Mouse (Mus musculus): Measurements from ENCODE around the gene Trpm7. TPM values are rescaled to one million over a fixed set of nuclear protein-coding genes. Genes with fewer than 3 reads are reported as not detected.
A peak's percentile ranks its signal among the peaks of the same experiment; 100 is the strongest.

Gene Trpm7
- polyA plus RNA-seq, 1 experiment from 2014 or later, result 62.8 TPM

DNA sequence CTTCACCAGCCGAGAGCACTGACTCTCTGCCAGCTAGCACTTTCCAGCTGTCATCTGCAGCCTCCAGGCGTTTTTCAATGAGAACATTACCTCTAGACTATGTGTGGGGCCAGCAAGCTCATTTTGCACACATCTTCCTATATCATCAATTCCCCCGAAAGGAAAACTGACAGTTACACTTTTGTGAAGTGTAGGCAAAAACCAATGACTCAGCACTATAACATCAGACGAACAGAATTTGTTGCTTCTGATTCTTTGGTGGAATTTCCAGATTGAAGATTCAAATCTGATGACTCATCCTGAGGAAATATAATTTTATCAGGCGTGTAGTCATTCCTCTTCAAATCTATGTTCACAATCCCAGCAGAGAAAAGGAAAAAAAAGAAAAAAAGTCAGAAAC lies 83.4 kb downstream of the Trpm7 start:
- H3K36me3 ChIP-seq (ENCODE audit: control insufficient read depth, insufficient read depth, low read length), result peaks cover 62% of the 10 kb centered on the region
- H3K27me3 ChIP-seq (ENCODE audit: control insufficient read depth, insufficient read depth, low read length), result no peaks in the 10 kb centered on the region
- H3K4me1 ChIP-seq (ENCODE audit: control insufficient read depth, insufficient read depth, low read length), result peaks cover 4% of the 10 kb centered on the region; the same call in 1 of the 2 replicates
- no peak for ATAC-seq (ENCODE audit: low FRiP score, low TSS enrichment)
- H3K9me3 ChIP-seq (ENCODE audit: control insufficient read depth, low read length), result no peaks in the 10 kb centered on the region
- H3K4me3 ChIP-seq (ENCODE audit: low read length), result no peak overlapping the region
- no peak overlapping the region for H3K4me2 ChIP-seq (replicated peaks; ENCODE audit: low read depth, low read length)
- 80% methylated on average over 5 of the region's 5 CpGs for WGBS
- H3K9ac ChIP-seq (ENCODE audit: low read depth, low read length), result no peak overlapping the region
- no peak overlapping the region for H3K27ac ChIP-seq (ENCODE audit: low read depth, low read length)

- Histone ChIP-seq H3K27me3 (ENCODE audit: control insufficient read depth, insufficient read depth, low read length) (no peaks in the 10 kb centered on the region), H3K9ac (ENCODE audit: low read depth, low read length) (no peak overlapping the region), H3K9me3 (ENCODE audit: control insufficient read depth, low read length) (no peaks in the 10 kb centered on the region), H3K4me1 (ENCODE audit: control insufficient read depth, insufficient read depth, low read length) (peaks cover 4% of the 10 kb centered on the region; the same call in 1 of the 2 replicates), H3K36me3 (ENCODE audit: control insufficient read depth, insufficient read depth, low read length) (peaks cover 19% of the 10 kb centered on the region), H3K4me2 (replicated peaks; ENCODE audit: low read depth, low read length) (no peak overlapping the region), H3K27ac (ENCODE audit: low read depth, low read length) (peak overlapping the region; percentile 59; the same call in 1 of the 2 replicates), H3K4me3 (ENCODE audit: low read length) (no peak overlapping the region)
- WGBS, result 26% methylated on average over 9 of the region's 9 CpGs
- peak; percentile 74 for ATAC-seq (ENCODE audit: low FRiP score, low TSS enrichment)
These were observed 88.2 kb downstream of the Trpm7 start for GRCm38 (mm10) chr2:126787721-126788342.

DNA sequence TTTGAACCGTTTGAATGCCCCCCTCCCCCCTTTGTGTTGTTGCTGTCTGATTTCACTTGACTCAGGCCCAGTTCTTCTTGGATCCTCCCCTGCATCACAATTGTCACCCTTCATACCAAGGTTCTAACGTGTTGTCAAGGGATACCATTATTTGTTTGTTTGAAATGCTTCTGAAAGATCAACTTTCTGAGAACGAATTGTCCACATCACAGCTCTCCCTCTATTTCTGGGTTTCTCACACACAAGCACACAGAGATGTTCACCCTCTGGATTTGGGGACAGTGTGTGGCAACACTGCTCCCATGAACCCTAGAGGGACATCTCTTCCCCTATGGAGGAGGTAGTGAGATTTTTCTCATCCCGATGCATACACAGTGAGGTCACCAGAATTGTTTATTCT lies 92.7 kb downstream of the Trpm7 start, which contains the start of gene Usp50:
Gene Usp50, minus strand, starts transcription at position 101 of the 400 bp plus-strand sequence.
- Histone ChIP-seq H3K36me3 (ENCODE audit: control insufficient read depth, insufficient read depth, low read length) (no peaks in the 10 kb centered on the region), H3K27ac (ENCODE audit: low read depth, low read length) (no peak within 1 kb of the TSS), H3K27me3 (ENCODE audit: control insufficient read depth, insufficient read depth, low read length) (no peaks in the 10 kb centered on the region), H3K4me3 (ENCODE audit: low read length) (no peak within 1 kb of the TSS), H3K4me2 (replicated peaks; ENCODE audit: low read depth, low read length) (no peak within 1 kb of the TSS), H3K9me3 (ENCODE audit: control insufficient read depth, low read length) (no peaks in the 10 kb centered on the region), H3K9ac (ENCODE audit: low read depth, low read length) (no peak within 1 kb of the TSS), H3K4me1 (ENCODE audit: control insufficient read depth, insufficient read depth, low read length) (peaks cover 4% of the 10 kb centered on the region; the same call in 1 of the 2 replicates)
- 72% methylated on average over 4 of the region's 4 CpGs for WGBS
- no peak for ATAC-seq (ENCODE audit: low FRiP score, low TSS enrichment)

- 78% methylated on average over 3 of the region's 3 CpGs for WGBS
- Histone ChIP-seq H3K4me1 (ENCODE audit: control insufficient read depth, insufficient read depth, low read length) (no peaks in the 10 kb centered on the region; the same call in 1 of the 2 replicates), H3K27ac (ENCODE audit: low read depth, low read length) (no peak overlapping the region), H3K36me3 (ENCODE audit: control insufficient read depth, insufficient read depth, low read length) (no peaks in the 10 kb centered on the region), H3K4me3 (ENCODE audit: low read length) (no peak overlapping the region), H3K9me3 (ENCODE audit: control insufficient read depth, low read length) (no peaks in the 10 kb centered on the region), H3K4me2 (replicated peaks; ENCODE audit: low read depth, low read length) (no peak overlapping the region), H3K27me3 (ENCODE audit: control insufficient read depth, insufficient read depth, low read length) (no peaks in the 10 kb centered on the region), H3K9ac (ENCODE audit: low read depth, low read length) (no peak overlapping the region)
- ATAC-seq (ENCODE audit: low FRiP score, low TSS enrichment), result no peak
These were observed 93.6 kb downstream of the Trpm7 start for GRCm38 (mm10) chr2:126782433-126782832.

DNA sequence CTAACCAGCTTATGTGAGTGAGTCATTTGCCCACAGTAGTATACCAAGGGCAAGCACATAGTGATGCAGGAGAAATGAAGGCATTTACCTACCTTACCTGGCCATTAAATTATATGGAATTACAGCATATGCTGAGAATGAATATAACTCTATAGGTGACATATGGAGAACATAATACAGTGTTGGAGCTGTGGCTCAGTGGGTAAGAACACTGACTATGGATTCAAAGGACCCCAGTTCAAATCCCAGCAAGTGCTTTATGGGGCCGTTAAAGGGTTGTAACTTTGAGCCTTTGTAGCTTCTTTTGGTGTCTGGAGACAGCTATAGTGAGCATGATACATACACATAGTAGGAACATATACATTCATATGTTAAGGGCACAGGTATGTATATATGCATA lies 94.6 kb downstream of the Trpm7 start:
- Histone ChIP-seq H3K27ac (ENCODE audit: low read depth, low read length) (no peak overlapping the region), H3K27me3 (ENCODE audit: control insufficient read depth, insufficient read depth, low read length) (no peaks in the 10 kb centered on the region), H3K4me1 (ENCODE audit: control insufficient read depth, insufficient read depth, low read length) (no peaks in the 10 kb centered on the region), H3K36me3 (ENCODE audit: control insufficient read depth, insufficient read depth, low read length) (no peaks in the 10 kb centered on the region), H3K4me2 (replicated peaks; ENCODE audit: low read depth, low read length) (no peak overlapping the region), H3K9ac (ENCODE audit: low read depth, low read length) (no peak overlapping the region), H3K4me3 (ENCODE audit: low read length) (no peak overlapping the region), H3K9me3 (ENCODE audit: control insufficient read depth, low read length) (no peaks in the 10 kb centered on the region)
- 88% methylated on average over 1 of the region's 1 CpGs for WGBS
- ATAC-seq (ENCODE audit: low FRiP score, low TSS enrichment), result no peak

GRCm38 (mm10) chr2:126780286-126780685 lies 95.7 kb downstream of the Trpm7 start:
- no peaks in the 10 kb centered on the region for H3K27me3 ChIP-seq (ENCODE audit: control insufficient read depth, insufficient read depth, low read length)
- H3K4me3 ChIP-seq (ENCODE audit: low read length), result no peak overlapping the region
- H3K9me3 ChIP-seq (ENCODE audit: control insufficient read depth, low read length), result no peaks in the 10 kb centered on the region
- H3K4me2 ChIP-seq (replicated peaks; ENCODE audit: low read depth, low read length), result no peak overlapping the region
- no peak overlapping the region for H3K9ac ChIP-seq (ENCODE audit: low read depth, low read length)
- H3K27ac ChIP-seq (ENCODE audit: low read depth, low read length), result no peak overlapping the region
- H3K36me3 ChIP-seq (ENCODE audit: control insufficient read depth, insufficient read depth, low read length), result no peaks in the 10 kb centered on the region
- ATAC-seq (ENCODE audit: low FRiP score, low TSS enrichment), result no peak
- WGBS, result 91% methylated on average over 10 of the region's 10 CpGs
- no peaks in the 10 kb centered on the region for H3K4me1 ChIP-seq (ENCODE audit: control insufficient read depth, insufficient read depth, low read length)

DNA sequence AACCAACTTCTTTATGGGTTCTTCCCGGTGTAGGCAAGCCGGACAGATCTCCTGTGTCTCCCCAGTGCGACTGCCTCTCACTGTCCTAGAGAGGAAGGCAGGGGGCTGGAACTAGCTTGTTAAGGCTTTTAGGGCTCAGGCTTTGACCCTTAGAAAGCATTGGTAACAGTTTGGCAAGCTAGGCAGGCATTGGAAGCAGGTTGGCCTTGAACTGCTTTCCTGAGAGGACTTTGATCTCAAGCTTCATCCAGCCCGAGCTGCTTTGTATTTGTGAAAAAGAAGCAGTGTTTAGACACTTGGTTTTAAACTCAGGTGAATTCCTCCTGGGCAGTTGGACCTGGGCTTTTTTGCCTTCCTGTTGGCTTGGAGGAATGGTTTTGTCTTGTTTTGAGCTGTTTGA lies 97.2 kb downstream of the Trpm7 start:
- Histone ChIP-seq H3K27ac (ENCODE audit: low read depth, low read length) (no peak overlapping the region), H3K9ac (ENCODE audit: low read depth, low read length) (no peak overlapping the region), H3K36me3 (ENCODE audit: control insufficient read depth, insufficient read depth, low read length) (no peaks in the 10 kb centered on the region), H3K4me1 (ENCODE audit: control insufficient read depth, insufficient read depth, low read length) (no peaks in the 10 kb centered on the region), H3K27me3 (ENCODE audit: control insufficient read depth, insufficient read depth, low read length) (no peaks in the 10 kb centered on the region), H3K9me3 (ENCODE audit: control insufficient read depth, low read length) (no peaks in the 10 kb centered on the region), H3K4me2 (replicated peaks; ENCODE audit: low read depth, low read length) (no peak overlapping the region), H3K4me3 (ENCODE audit: low read length) (no peak overlapping the region)
- WGBS, result 90% methylated on average over 4 of the region's 4 CpGs
- no peak for ATAC-seq (ENCODE audit: low FRiP score, low TSS enrichment)

GRCm38 (mm10) chr2:126776416-126776815 lies 99.6 kb downstream of the Trpm7 start:
- no peak for ATAC-seq (ENCODE audit: low FRiP score, low TSS enrichment)
- H3K4me3 ChIP-seq (ENCODE audit: low read length), result no peak overlapping the region
- no peaks in the 10 kb centered on the region for H3K27me3 ChIP-seq (ENCODE audit: control insufficient read depth, insufficient read depth, low read length)
- no peak overlapping the region for H3K27ac ChIP-seq (ENCODE audit: low read depth, low read length)
- no peak overlapping the region for H3K4me2 ChIP-seq (replicated peaks; ENCODE audit: low read depth, low read length)
- H3K9me3 ChIP-seq (ENCODE audit: control insufficient read depth, low read length), result no peaks in the 10 kb centered on the region
- H3K36me3 ChIP-seq (ENCODE audit: control insufficient read depth, insufficient read depth, low read length), result no peaks in the 10 kb centered on the region
- H3K9ac ChIP-seq (ENCODE audit: low read depth, low read length), result no peak overlapping the region
- H3K4me1 ChIP-seq (ENCODE audit: control insufficient read depth, insufficient read depth, low read length), result no peaks in the 10 kb centered on the region
- WGBS, result 47% methylated on average over 1 of the region's 1 CpGs

GRCm38 (mm10) chr2:126775951-126776350 lies 100.1 kb downstream of the Trpm7 start:
- Histone ChIP-seq H3K36me3 (ENCODE audit: control insufficient read depth, insufficient read depth, low read length) (no peaks in the 10 kb centered on the region), H3K9me3 (ENCODE audit: control insufficient read depth, low read length) (no peaks in the 10 kb centered on the region), H3K4me1 (ENCODE audit: control insufficient read depth, insufficient read depth, low read length) (no peaks in the 10 kb centered on the region), H3K27me3 (ENCODE audit: control insufficient read depth, insufficient read depth, low read length) (no peaks in the 10 kb centered on the region), H3K9ac (ENCODE audit: low read depth, low read length) (no peak overlapping the region), H3K4me2 (replicated peaks; ENCODE audit: low read depth, low read length) (no peak overlapping the region), H3K27ac (ENCODE audit: low read depth, low read length) (no peak overlapping the region), H3K4me3 (ENCODE audit: low read length) (no peak overlapping the region)
- ATAC-seq (ENCODE audit: low FRiP score, low TSS enrichment), result no peak
- WGBS, result 66% methylated on average over 4 of the region's 4 CpGs

All from kidney, embryonic 14.5 days (tissue).